Mouse (Mus musculus): ENCODE results near the gene Pros1.
A peak's percentile ranks its signal among the peaks of the same experiment; 100 is the strongest.

Pros1 gene

DNA sequence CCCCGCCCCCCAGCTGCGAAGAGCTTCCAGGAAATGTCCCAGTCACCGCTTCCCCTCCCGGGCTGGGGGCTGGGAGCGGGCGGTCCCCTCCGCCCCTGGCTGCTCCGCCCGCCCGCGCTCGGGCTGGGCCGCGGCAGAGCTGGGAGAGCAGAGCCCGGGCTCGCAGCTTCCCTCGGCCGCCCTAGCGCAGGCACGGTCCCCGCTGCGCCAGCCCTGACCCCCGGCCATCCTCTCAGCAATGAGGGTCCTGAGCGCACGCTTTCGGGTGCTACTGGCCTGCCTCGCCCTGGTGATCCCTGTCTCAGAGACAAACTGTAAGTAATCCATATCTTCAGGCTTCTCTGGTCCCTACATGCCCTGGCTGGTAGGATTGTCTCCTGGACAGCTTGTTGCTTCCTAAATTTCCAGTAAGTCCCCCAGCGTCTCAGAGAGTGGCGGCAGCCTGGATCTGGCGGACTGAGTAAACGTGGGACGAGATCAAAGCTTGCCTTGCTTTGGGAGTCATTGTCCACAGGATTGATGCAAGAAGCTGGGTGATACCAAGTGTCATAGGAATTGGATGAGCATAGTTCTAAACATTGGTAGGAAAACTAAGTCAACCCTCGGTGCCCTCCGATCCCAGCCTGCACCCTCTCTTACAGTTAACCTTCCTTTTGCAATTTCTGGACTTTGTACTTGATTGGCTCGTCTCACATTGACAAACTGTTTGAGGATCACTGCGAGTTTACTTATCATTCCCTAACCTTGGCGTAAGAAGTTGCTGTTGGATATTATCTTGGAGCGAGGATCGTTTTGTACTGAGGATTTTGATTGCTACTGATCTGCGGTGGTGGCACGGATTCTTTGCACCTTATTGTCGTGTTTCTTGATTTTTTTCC, at the start of gene Pros1:
Gene Pros1, plus strand, starts transcription at position 117 of the 878 bp plus-strand sequence.
- DNase-seq: no peak

GRCm38 (mm10) chr16:62804621-62805020, 49.5 kb upstream of the Pros1 start:
- no peak for DNase-seq

GRCm38 (mm10) chr16:62807249-62807979, 46.7 kb upstream of the Pros1 start:
- DNase-seq: no peak

DNA sequence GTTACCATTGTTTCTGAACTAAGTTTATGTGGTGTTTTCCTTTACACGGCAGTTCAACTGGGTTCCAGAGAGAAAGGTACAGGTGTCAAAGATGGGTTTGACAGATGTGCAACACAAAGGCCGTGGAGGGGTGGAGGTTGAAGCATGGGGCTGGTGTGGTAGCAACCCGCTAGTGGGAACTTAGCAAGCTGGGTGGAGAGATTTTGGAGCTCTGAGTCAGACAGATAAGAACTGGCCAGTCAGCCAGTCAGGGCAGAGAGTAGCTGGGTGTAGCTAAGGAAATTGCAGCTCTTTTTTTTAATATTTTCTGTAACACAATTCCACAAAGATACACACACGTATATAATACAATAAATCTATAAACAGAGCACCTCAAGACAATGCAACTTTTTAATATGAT, 43.3 kb upstream of the Pros1 start:
- DNase-seq: no peak

DNA sequence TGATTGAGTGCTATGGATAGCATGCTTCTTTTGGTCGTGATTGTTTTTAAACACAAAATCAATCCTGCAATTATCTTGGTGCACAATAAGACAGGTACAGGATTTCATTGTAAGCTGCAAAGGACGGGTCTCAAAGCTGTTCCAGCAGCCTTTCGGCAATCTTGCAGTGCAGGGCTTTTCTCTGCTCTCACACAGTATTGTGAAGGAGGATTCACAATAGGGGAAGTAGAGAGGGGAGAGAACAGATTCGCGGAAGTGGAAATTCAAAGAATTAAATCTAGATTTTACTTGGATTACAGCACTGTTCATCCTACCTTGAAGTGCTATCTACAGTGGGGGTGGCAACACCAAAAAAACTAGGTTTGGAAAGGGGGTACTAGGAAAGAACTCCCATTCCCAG, 40.3 kb upstream of the Pros1 start:
- no peak for DNase-seq

GRCm38 (mm10) chr16:62814491-62814890, 39.6 kb upstream of the Pros1 start, which contains the start of gene Stx19:
TSS of gene Stx19 (plus strand) at chr16:62814676.
- no peak for DNase-seq

- DNase-seq: no peak
Measured at GRCm38 (mm10) chr16:62822472-62822871, 31.6 kb upstream of the Pros1 start.

DNA sequence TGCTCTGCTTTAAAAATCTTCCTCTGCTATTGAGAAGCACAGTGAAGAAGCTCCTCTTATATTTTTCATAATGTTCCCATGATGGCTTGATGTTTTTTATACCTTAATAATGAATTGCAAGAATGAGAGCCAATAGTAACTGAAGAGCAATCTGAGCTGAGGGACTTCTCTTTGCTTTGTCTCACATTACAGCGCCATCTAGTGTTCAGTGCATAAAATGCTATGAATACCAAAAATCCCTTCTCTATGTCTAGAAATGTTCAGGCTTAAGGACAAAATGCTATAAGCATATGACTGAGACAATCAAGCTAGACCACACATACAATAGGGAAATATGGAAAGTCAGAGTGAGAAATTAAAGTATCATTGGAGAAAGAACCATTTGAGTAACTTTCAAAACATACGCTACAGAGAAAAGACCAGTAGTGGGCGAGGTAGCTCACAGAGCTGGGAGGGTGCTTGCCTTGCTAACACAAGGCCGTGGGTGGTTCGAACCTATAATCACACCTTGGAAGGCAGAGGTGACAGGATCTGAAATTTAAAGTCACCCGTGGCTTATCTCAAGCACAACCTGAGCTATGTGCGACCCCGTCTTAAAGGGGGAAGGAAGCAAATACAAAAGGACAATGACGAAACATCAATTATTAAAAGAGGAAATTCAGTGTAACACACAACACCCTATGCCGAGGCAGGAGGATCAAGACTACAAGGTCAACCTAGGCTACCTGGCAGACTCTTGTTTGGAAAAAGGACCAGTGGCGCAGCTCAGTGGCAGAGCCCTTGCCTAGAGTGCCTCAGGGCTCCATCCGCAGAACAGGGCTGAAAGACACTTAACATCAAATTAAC, 27.7 kb upstream of the Pros1 start:
- DNase-seq: no peak

GRCm38 (mm10) chr16:62832027-62832426, 22.1 kb upstream of the Pros1 start:
- no peak for DNase-seq

DNA sequence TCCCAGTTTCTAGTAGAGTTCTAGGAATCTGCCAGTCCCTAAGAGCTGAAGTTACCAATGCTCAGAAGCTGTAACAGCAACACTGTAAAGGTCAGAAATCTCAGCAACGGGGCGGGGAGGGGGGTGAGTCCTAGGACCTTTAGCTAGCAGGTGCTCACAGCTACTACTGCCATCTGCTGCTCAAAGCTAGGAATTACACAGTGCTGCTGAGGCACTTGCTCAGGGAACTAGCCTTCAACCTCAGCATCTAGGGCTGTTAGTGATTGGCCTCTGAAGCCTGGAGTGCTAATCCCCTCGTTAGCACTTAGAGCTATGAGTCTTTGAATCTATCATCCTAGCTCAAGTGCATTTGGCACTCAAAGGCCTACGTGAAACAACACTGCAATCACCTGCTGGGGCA, 21.6 kb upstream of the Pros1 start:
- no peak for DNase-seq

- no peak for DNase-seq
Measured at GRCm38 (mm10) chr16:62834016-62834735, 19.9 kb upstream of the Pros1 start.

GRCm38 (mm10) chr16:62845341-62845740, 8.8 kb upstream of the Pros1 start:
- DNase-seq: no peak

DNA sequence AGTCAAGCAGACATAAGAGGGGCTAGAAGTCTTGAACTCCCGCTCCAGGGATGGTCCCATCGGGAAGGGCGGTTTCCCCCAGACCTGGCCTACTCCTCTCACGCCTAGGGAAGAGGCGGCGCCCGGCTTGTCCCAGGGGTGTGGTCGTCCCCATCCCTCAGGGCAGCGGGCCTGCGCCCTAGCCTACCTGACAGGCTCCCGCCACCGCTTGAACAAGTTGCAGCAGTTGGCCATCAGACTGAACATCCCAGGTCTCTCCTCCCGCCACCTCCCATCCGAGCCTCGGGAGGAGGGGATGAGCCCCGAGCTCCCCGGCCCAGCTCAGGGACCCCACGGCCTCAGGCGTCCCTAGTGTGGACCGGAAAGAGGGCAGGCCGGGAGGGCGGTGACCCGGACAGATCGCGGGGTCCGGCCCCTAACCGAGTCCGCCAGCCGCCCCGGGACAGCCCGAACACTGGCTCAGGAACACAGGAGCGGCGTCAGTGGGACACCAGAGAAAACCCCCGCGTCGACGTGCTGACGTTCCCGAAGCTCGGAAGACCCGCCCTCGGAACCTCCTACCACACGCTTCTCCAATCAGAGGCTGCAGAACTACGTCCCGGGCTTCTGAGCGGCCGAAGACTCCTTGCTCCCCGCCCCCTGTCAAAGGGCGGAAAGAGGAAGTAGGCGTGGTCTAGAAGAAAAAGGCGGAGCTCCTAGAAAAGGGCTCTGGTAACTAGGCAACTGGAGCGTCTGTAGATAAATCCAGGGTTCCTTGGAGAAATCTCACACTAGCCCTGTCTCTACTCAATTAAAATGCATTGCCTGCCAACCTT, 7.4 kb upstream of the Pros1 start, which contains the start of gene Arl13b:
Gene Arl13b, minus strand, starts transcription at position 543 of the 815 bp plus-strand sequence.
- peak; percentile 89 for DNase-seq

DNA sequence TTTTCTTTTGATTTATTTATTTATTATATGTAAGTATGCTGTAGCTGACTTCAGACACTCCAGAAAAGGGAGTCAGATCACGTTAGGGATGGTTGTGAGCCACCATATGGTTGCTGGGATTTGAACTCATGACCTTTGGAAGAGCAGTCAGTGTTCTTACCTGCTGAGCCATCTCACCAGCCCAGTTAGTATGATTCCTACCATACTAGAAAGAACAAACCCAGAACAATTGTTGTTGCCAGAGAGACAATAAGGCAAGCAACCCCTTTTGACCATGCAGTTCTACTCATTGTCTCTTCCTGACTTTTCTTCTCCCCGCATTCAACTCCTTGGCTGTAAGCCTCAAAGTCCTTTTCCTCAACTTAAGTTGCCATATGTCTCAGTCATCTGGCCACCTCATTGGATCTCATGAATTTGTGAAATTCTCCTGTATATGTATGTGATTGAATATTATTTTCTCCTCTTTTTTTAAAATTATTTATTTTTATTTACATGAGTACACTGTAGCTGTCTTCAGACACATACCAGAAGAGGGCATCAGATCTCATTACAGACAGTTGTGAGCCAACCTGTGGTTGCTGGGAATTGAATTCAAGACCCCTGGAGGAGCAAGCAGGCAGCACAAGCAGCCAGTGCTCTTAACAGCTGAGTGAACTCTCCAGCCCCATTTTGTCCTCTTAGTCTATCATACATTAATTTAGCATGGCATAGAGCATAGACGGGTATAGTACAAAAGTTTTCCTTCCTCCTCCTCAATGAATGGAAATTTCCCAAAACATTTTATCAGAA, 1.4 kb upstream of the Pros1 start:
- no peak for DNase-seq

- DNase-seq: no peak
Measured at GRCm38 (mm10) chr16:62853611-62854126, 438 bp upstream of the Pros1 start.

- DNase-seq: no peak
Measured at GRCm38 (mm10) chr16:62855385-62855784, 1.3 kb downstream of the Pros1 start.

DNA sequence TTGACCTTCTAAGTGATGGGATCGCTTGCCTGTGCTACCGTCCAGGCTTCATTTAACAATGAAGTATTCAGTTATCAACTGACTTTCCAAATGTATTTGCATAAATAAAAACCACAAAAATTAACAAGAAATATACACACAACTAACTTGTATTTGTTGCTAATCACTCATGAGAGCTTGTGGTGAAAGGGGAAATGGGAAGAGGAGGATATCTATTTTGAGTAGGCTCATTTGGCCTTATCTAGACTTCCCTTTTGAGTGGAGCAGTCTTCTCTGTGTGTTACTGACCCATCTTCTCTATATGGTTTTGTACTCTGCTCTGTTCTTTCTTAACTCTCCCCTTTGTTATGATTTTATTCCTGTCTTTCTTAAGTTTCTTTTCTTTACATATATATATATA, 2.2 kb downstream of the Pros1 start:
- DNase-seq: no peak

- no peak for DNase-seq
Measured at GRCm38 (mm10) chr16:62857498-62857897, 3.4 kb downstream of the Pros1 start.

- no peak for DNase-seq
Measured at GRCm38 (mm10) chr16:62858018-62858417, 3.9 kb downstream of the Pros1 start.

GRCm38 (mm10) chr16:62860140-62860539, 6.0 kb downstream of the Pros1 start:
- DNase-seq: no peak

Data from cerebellum, adult 11 months (tissue).